Mouse (Mus musculus): ENCODE results near the gene Mboat1. TPM values are rescaled to one million over a fixed set of nuclear protein-coding genes. Genes with fewer than 3 reads are reported as not detected.

Gene Mboat1
- polyA plus RNA-seq (2017; shearing (Covaris generic)) = 18.0 TPM

DNA sequence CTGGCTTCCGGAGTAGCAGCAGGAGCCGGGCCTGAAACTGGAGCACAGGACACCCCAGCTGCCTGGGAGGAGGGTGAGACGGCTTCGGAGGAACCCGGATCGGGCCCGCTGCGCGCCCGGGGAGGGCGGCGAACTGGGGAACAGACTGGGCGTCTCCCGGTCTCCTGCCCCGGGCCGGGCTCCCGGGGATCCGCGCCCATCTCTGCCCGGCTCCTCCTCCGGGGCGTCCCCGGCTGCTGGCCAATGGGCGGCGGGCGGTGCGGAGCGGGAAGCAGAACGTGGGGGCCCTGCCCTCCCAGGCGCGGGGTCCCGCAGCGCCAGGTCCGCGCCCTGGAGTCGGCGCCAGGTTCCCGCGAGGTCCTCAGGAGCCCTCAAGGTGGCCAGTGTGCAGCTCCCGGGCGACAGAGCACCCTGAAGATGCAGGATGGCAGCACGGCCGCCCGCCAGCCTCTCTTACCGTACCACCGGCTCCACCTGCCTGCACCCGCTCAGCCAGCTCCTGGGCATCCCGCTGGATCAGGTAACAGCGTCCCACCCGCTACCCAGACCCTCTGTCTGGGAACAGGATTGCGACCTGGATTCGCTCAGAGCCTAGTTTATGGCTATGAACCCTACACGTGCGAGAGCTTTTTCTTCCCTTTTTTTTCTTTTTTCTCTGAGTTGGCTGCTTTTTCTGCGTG lies at the start of gene Mboat1:
TSS of gene Mboat1 (plus strand) at position 247 of the 680 bp plus-strand sequence.

Other genes starting within 250 kb of the Mboat1 start
- 5.7 TPM for gene E2f3, start 150.4 kb upstream of the Mboat1 start, polyA plus RNA-seq (2017; shearing (Covaris generic))
- not detected for gene Agtr1a, start 200.0 kb downstream of the Mboat1 start, polyA plus RNA-seq (2017; shearing (Covaris generic))

Measured in CD4-positive, CD25-positive, alpha-beta regulatory T cell (primary cell).